Mouse (Mus musculus): ENCODE results near the gene Zfp354c.
A peak's percentile ranks its signal among the peaks of the same experiment; 100 is the strongest.

DNA sequence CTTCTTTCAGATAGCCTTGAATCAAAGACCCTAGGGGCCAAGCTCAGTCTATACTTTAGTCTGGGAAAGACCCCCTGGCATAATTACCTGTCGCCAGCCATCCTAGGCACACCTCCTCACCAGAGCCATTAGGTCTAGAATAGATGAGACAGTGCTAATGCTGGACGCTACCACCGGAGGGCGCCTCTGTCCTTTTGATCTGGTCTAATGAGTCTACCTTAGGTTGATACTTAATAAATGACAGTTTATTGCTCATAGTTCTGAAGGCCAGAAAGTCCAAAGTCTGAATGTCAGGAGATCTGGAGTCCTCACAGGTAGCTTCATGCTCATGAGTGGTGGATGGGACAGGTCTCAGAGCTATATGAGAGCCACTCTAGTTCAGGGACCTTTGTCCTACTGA, 60.5 kb downstream of the Zfp354c start:
- TF ChIP-seq CTCF (IDR thresholded peaks at IDR 0.05): peak; percentile 66
- TF ChIP-seq EP300 (IDR thresholded peaks at IDR 0.05): no peak

Data from lung, postnatal 0 days (tissue).